Mouse (Mus musculus) midbrain, embryonic 15.5 days (tissue): Measurements from ENCODE around the gene Omd. TPM values are rescaled to one million over a fixed set of nuclear protein-coding genes. Genes with fewer than 3 reads are reported as not detected.

Experiments
- ATAC-seq: fragments of 200-750 bp; cut with Nextera tagmentation; replicated peaks from 2 replicates; pipeline ENCODE4 v1.8.0; 2017; ENCODE audit warnings: moderate TSS enrichment
- H3K27ac ChIP-seq: fragments of 300-500 bp; sonication (generic); 2 replicates; pipeline ENCODE4 v1.5.1; 2015; ENCODE audit warnings: mild to moderate bottlenecking, inconsistent platforms
- H3K27me3 ChIP-seq: fragments of 300-500 bp; sonication (generic); replicated peaks from 2 replicates; pipeline ENCODE4 v1.6.1; 2015; ENCODE audit warnings: inconsistent platforms
- H3K36me3 ChIP-seq: fragments of 300-500 bp; sonication (generic); replicated peaks from 2 replicates; pipeline ENCODE4 v1.6.1; 2015; ENCODE audit warnings: inconsistent platforms
- H3K4me1 ChIP-seq: fragments of 300-500 bp; sonication (generic); 2 replicates; pipeline ENCODE4 v1.6.1; 2015; ENCODE audit warnings: inconsistent platforms
- H3K4me2 ChIP-seq: fragments of 300-500 bp; sonication (generic); 2 replicates; pipeline ENCODE4 v1.6.1; 2015; ENCODE audit warnings: inconsistent platforms, mild to moderate bottlenecking, moderate library complexity
- H3K4me3 ChIP-seq: fragments of 300-500 bp; sonication (generic); 2 replicates; pipeline ENCODE4 v1.5.1; 2015; ENCODE audit warnings: mild to moderate bottlenecking, inconsistent platforms
- H3K9ac ChIP-seq: fragments of 300-500 bp; sonication (generic); 2 replicates; pipeline ENCODE4 v1.6.1; 2015; ENCODE audit warnings: mild to moderate bottlenecking, inconsistent platforms
- H3K9me3 ChIP-seq: fragments of 300-500 bp; sonication (generic); 2 replicates; pipeline ENCODE4 v1.6.1; 2016; ENCODE audit warnings: inconsistent platforms
- WGBS: fragments of 180-500 bp; shearing (Covaris S2); methylation state at CpG from one replicate; pipeline ENCODE4 v1.1.7; 2015; ENCODE audit warnings: mixed read lengths; 5-methylcytosine and 5-hydroxymethylcytosine counted together
- polyA plus RNA-seq: library from polyadenylated mRNA; unstranded; fragments of >200 nt; fragmentation: Nextera tagmentation; extraction: Ambion mirVana; gene quantifications from 2 replicates; pipeline ENCODE4 v1.2.1, GENCODE M21; 2015

Gene Omd
- polyA plus RNA-seq, 1 experiment from 2014 or later = 0.46 TPM

GRCm38 (mm10) chr13:49623216-49623615 is 41.0 kb downstream of the Omd start:
- Histone ChIP-seq H3K4me2 (no peak overlapping the region), H3K27me3 (no peaks in the 10 kb centered on the region), H3K4me3 (no peak overlapping the region), H3K27ac (no peak overlapping the region), H3K4me1 (no peaks in the 10 kb centered on the region), H3K9me3 (no peaks in the 10 kb centered on the region), H3K36me3 (no peaks in the 10 kb centered on the region), H3K9ac (no peak overlapping the region)
- WGBS = 87% methylated on average over 1 of the region's 1 CpGs
- no peak for ATAC-seq

- H3K27ac ChIP-seq = no peak overlapping the region
- ATAC-seq = no peak
- no peak overlapping the region for H3K9ac ChIP-seq
- no peak overlapping the region for H3K4me3 ChIP-seq
- no peaks in the 10 kb centered on the region for H3K4me1 ChIP-seq
- no peaks in the 10 kb centered on the region for H3K27me3 ChIP-seq
- H3K4me2 ChIP-seq = no peak overlapping the region
- H3K36me3 ChIP-seq = no peaks in the 10 kb centered on the region
- H3K9me3 ChIP-seq = no peaks in the 10 kb centered on the region
Observed at GRCm38 (mm10) chr13:49628167-49628566, 45.9 kb downstream of the Omd start.

GRCm38 (mm10) chr13:49629076-49629475 is 46.8 kb downstream of the Omd start:
- Histone ChIP-seq H3K4me3 (no peak overlapping the region), H3K36me3 (no peaks in the 10 kb centered on the region), H3K4me1 (no peaks in the 10 kb centered on the region), H3K27ac (no peak overlapping the region), H3K4me2 (no peak overlapping the region), H3K9me3 (no peaks in the 10 kb centered on the region), H3K27me3 (no peaks in the 10 kb centered on the region), H3K9ac (no peak overlapping the region)
- 85% methylated on average over 2 of the region's 2 CpGs for WGBS
- no peak for ATAC-seq

- no peaks in the 10 kb centered on the region for H3K27me3 ChIP-seq
- H3K27ac ChIP-seq = no peak overlapping the region
- no peaks in the 10 kb centered on the region for H3K36me3 ChIP-seq
- no peak for ATAC-seq
- no peak overlapping the region for H3K4me3 ChIP-seq
- H3K9ac ChIP-seq = no peak overlapping the region
- H3K9me3 ChIP-seq = no peaks in the 10 kb centered on the region
- no peaks in the 10 kb centered on the region for H3K4me1 ChIP-seq
- H3K4me2 ChIP-seq = no peak overlapping the region
- 89% methylated on average over 2 of the region's 2 CpGs for WGBS
Observed at GRCm38 (mm10) chr13:49639965-49640364, 57.7 kb downstream of the Omd start.

Other genes with a start within 250 kb of the Omd start
- gene Bicd2, start 240.9 kb upstream of the Omd start, polyA plus RNA-seq = 28.3 and 29.2 TPM in 2 replicates
- 14.0 and 14.4 TPM in 2 replicates for gene Ippk, start 161.2 kb upstream of the Omd start, polyA plus RNA-seq
- 0.62 and 0.66 TPM in 2 replicates for gene Tes3-ps, start 89.1 kb upstream of the Omd start, polyA plus RNA-seq
- gene Ecm2, start 77.7 kb upstream of the Omd start, polyA plus RNA-seq = 1.8 and 1.9 TPM in 2 replicates
- gene Aspn, start 38.0 kb upstream of the Omd start, polyA plus RNA-seq = 0.54 and 0.90 TPM in 2 replicates
- 12.4 TPM in 2 replicates for gene Ogn, start 25.6 kb downstream of the Omd start, polyA plus RNA-seq
- 5.7 and 6.2 TPM in 2 replicates for gene Cenpp, start 70.3 kb downstream of the Omd start, polyA plus RNA-seq
- 16.1 and 19.9 TPM in 2 replicates for gene Nol8, start 70.6 kb downstream of the Omd start, polyA plus RNA-seq
- gene Iars, start 99.6 kb downstream of the Omd start, polyA plus RNA-seq = 50.0 and 50.4 TPM in 2 replicates
- not detected in 2 replicates for gene Gm30302, start 216.5 kb downstream of the Omd start, polyA plus RNA-seq